Mouse (Mus musculus) induced T-regulatory cell, adult 2 months (primary cell): ENCODE results near the gene Zfp414.

Experiments
- DNase-seq: peaks from one replicate; pipeline ENCODE4 v3.0.0-alpha.2; 2012; ENCODE audit warnings: low read depth

Gene Zfp414

DNA sequence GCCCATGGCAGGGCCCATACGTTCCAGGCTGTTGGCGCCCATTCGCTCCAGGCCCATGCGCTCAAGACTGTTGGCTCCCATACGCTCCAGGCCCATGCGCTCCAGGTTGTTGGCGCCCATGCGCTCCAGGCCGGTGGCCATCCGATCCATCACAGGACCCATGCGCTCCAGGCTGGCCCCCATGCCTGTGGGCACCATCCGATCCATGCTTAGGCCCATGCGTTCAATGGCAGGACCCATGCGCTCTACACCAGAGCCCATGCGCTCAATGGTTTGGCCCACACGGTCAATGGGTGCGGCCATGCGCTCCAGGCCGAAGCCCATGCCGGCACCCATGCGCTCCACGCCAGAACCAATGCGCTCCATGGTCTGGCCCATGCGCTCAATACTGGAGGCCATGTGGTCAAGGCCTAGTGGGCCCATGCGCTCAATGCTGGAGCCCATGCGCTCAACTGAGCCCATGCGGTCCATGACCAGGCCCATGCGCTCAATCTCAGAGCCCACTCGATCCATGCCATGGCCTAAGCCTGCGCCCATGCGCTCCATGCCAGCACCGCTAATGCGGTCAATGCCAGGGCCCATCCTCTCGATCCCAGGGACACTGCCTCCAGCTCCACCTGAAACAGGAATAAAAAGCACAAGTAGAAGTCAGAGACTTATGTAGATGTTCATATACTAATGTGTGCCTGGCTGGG, 21.0 kb downstream of the Zfp414 start:
- DNase-seq = no peak

DNA sequence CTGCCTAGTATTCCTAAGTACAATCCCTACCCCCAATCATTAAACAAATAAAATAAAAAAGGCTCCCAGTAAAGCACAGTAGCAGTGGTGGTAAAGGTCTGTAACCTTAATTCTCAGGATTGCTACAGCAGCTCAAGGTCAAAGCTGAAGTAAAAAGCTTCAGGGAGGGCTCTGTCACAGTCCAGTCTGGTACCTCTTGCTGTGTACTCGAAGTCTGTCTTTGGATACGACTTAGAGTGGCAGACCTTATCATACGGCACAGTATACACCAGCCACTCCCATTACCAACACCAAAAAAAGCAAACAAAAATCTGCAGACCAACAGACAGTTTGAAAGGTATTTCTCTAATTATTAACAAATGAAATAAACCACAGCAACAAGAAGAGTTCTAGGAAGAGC, 37.9 kb downstream of the Zfp414 start:
- no peak for DNase-seq

DNA sequence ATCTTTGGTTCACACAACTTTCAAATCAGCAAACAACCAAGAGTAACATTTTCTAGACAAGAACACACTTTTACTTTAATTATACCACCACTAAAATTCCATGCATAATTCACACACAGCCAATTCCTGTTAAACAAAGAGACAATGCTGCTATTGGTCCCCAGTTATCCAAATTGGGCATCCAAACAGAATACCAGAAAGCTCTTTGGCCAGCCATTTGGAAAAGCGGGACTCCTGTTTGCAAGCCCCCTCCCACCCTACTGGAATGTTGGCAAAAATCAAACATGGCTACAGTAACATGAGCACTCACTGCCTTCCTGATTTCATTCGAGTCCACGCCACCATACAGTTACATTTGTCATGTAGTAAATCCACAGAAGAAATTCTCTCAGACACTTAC, 40.8 kb downstream of the Zfp414 start:
- DNase-seq = no peak

DNA sequence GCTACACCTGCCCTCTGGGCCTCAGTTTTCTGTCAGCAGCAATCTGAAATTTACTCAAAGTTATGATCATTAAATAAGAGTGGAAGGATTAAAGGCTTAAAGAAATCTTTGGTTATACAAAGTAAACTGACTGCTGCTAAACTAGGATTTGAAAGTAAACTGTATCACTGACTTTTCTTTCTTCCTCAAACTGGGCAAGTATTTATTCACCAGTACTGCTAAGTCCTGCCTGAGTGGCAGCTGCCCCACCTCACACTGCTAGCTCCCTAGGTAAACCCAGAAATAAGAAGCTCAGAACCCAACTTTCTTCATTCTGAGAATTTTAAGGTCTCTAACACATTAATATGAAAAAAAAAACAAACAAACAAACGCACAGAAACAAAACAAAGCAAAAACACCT, 44.9 kb downstream of the Zfp414 start:
- no peak for DNase-seq

DNA sequence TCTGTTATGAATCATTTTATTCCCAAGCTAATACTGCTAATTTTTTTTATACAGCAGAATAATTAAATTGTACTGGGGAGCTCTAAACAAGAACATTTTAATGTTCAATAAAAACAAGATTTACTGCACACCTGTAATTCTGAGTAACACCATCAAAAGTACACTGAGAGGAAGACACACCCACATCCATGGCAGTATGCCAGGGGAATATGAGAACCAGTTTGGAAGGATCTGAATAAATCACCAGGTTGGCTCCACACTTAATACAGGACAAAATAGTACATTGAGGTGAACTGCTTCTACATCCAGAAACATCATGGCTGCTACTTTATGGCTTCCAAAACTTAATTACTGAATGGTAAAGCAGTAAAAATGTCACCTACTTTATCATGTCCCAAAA, 46.6 kb downstream of the Zfp414 start:
- DNase-seq = no peak

DNA sequence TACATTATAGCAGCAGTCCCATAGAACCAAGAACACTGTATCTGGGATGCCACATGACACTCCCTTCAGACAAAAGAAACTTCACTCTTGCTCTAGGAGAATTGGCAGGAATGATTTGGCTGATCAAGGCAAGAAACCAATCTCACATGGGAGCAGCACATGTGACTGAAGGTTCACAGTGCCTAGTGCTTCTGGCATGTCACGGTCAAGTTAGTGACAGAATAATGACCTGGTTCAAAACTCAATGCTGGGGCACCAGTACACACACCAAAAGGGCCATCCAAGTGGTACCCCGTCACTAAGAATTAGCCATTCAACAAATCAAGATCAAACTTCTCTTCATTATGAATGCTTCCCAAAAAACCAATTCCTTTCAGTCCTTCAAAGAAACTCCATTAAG, 47.2 kb downstream of the Zfp414 start:
- peak; percentile 8 for DNase-seq

DNA sequence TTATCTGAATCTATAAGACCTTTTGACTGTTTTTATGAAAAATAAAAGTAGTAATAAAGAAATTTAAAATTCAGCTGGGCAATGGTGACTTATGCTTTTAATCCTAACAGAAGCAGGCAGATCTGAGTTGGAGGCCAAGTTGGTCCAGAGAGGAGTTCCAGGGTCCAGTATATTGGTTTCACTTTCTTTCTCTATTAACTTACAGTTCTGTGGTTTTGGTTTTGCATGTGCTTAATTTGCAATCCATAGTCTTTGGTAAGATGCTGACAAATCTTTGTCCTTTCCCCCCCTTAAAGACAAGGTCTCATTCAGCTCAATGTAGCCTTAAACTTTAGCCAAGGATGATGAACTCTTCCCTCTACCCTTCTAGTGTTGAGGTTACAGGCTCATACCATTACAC, 49.9 kb downstream of the Zfp414 start:
- DNase-seq = peak; percentile 53
